Mouse (Mus musculus): ENCODE data around the gene Smad5. TPM values are rescaled to one million over a fixed set of nuclear protein-coding genes. Genes with fewer than 3 reads are reported as not detected.

Gene Smad5
- polyA plus RNA-seq (2015; fragmentation: Nextera tagmentation; extraction: Ambion mirVana), result 16.3 and 19.0 TPM in 2 replicates

DNA sequence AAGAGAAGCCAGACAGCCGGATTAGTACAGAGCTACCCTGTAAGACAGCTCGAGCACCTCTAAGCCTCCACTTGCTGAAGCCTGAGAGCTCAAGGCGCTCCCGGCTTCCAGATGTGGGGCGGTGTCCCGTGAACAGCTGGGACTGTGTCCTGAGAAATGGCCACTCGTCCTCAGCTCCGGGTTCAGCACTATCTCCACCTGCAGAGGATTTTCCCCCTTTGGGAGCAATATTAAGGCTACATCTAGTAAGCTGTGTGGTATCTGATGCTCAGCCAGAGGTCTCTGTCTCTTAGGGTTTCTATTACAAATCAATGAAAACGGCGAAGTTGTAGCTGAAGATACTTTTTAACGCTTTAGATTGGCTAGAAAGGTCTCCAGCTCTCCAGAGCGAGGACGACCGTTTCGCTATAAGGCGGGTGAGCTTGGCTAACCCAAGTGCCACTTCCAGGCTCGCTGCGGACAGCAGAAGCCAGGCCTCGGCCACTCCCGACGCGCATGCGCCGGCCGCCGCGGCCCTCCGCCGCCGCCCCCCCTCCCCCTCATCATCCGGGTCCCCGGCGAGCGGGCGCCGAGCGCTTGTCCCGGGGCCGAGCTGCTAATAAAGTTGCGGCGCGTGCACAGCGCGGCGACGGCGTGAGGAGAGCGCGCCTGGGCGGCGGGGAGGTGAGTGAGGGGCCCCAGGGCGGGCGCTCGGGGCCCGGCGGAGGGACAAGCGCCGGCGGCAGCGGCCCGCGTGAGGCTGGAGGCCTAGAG is at the start of gene Smad5:
Gene Smad5, plus strand, starts transcription at position 542 of the 753 bp plus-strand sequence.
- ATAC-seq (ENCODE audit: low FRiP score), result peak; percentile 87
- 4% methylated on average over 58 of the region's 62 CpGs for WGBS
- H3K36me3 ChIP-seq, result no peaks in the 10 kb centered on the region
- no peaks in the 10 kb centered on the region for H3K9me3 ChIP-seq (replicated peaks)
- H3K4me1 ChIP-seq, result peaks cover 60% of the 10 kb centered on the region
- H3K4me2 ChIP-seq, result peak within 1 kb of the TSS; percentile 77
- no peaks in the 10 kb centered on the region for H3K27me3 ChIP-seq (replicated peaks)
- H3K9ac ChIP-seq (replicated peaks), result peak within 1 kb of the TSS; percentile 93
- H3K4me3 ChIP-seq (replicated peaks), result peak within 1 kb of the TSS; percentile 73
- peak within 1 kb of the TSS; percentile 99 for H3K27ac ChIP-seq (replicated peaks)

DNA sequence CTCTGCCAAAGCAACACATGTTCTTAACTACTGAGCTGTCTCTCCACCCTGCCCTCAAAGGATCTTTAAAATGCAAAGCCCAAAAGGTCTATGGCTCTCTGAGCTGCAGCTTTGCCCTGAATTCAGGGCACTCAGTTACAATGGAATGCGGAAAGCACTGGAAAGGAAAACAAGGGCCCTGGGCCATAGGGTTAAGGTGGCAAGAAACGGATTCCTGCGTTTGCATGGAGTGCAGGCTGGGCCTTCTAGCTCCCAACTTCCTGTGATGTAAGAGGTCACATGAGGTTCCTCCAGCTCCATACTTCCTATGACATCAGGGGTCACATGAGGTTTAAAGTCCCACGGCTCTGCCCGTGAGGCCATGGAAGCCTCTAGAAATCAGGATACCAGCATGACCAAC is 48.6 kb upstream of the Smad5 start:
- no peak for ATAC-seq (ENCODE audit: low FRiP score)
- Histone ChIP-seq H3K36me3 (no peaks in the 10 kb centered on the region), H3K4me2 (no peak overlapping the region), H3K9ac (replicated peaks) (no peak overlapping the region), H3K9me3 (replicated peaks) (no peaks in the 10 kb centered on the region), H3K27me3 (replicated peaks) (no peaks in the 10 kb centered on the region), H3K4me1 (no peaks in the 10 kb centered on the region), H3K4me3 (replicated peaks) (no peak overlapping the region), H3K27ac (replicated peaks) (no peak overlapping the region)
- WGBS, result 90% methylated on average over 5 of the region's 5 CpGs

DNA sequence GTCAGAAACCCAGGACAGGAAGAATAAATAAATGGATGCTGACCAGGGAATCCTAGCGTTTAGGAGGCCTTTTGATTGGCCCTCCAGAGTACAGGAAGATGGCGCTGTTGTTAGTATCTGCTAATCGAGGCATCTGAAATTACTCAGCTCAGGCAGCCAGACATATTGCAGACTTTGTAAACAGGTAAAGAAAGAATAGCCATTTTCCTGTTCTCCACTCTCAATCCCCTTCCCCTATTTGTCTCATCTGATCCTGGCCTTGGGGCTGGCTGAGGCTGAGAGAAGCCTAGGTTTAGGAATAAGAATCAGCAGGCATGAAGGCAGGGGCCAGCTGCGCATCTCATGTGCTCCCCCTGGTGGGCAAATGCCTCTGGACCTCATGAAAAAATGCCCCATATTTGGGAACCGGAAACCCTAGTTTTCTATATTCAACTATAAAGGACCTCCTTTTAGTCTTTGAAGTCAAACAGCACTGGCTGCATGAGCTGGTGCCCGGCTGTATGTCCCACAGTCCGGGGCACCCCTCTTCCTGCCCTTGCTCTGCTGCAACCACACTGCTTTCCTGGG is 44.8 kb upstream of the Smad5 start:
- 44% methylated on average over 7 of the region's 7 CpGs for WGBS
- Histone ChIP-seq H3K4me1 (no peaks in the 10 kb centered on the region), H3K9ac (replicated peaks) (no peak overlapping the region), H3K27me3 (replicated peaks) (no peaks in the 10 kb centered on the region), H3K27ac (replicated peaks) (no peak overlapping the region), H3K36me3 (no peaks in the 10 kb centered on the region), H3K4me2 (no peak overlapping the region), H3K4me3 (replicated peaks) (no peak overlapping the region), H3K9me3 (replicated peaks) (no peaks in the 10 kb centered on the region)
- no peak for ATAC-seq (ENCODE audit: low FRiP score)

DNA sequence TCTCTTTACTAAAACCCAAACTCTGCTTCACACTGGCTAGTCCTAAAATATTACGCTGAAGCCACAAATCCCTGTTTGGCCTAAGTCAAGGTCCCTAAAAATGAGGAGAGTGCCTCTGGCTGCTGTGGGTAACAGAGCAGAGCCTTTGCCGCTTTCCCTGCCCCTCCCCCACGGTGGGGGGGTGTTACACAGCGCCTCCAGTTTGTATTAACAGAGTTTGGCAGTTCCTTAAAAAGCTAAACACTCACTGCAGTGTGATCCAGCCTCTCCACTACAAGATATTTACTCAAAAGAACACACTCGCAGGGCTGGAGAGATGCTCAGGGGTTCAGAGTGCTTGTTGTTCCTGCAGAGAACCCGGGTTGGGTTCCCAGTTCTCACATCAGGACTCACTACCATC is 43.9 kb upstream of the Smad5 start:
- no peaks in the 10 kb centered on the region for H3K27me3 ChIP-seq (replicated peaks)
- H3K4me3 ChIP-seq (replicated peaks), result no peak overlapping the region
- ATAC-seq (ENCODE audit: low FRiP score), result no peak
- H3K27ac ChIP-seq (replicated peaks), result no peak overlapping the region
- no peaks in the 10 kb centered on the region for H3K4me1 ChIP-seq
- no peaks in the 10 kb centered on the region for H3K9me3 ChIP-seq (replicated peaks)
- H3K36me3 ChIP-seq, result no peaks in the 10 kb centered on the region
- no peak overlapping the region for H3K9ac ChIP-seq (replicated peaks)
- no peak overlapping the region for H3K4me2 ChIP-seq
- 83% methylated on average over 6 of the region's 6 CpGs for WGBS

DNA sequence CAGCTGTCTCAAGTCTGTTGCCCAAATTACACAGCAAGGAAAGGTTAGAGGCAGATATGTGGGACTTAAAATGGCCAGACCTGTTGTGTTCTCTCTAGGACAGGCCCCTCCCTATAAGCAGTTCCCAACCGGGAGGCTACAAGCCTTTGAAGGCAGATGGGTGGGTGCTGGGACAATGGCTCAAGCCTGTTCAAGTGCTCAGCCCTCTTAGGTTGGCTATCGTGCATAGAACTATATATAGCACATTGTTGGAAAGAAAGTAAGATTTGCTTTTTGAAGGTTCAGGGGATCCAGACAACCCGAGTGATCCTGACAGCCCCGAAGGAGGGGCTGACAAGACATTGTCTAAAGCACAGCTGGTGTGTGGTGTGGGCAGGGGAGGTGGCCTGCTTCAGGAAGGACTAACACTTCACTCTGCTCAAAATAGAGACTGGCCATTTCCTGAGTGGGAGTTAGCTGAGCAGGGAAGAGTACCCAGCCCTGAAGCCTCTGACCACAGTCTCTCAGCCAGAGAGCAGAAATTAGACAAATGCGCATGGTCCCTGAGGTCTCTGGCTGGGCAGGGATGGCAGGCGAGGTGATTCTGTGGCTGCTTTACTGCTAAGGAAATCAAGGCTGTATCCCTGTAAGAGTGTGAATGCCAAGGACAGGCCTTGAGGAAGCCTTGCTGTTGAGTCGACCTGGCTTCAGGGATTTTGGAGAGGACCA is 40.7 kb upstream of the Smad5 start:
- Histone ChIP-seq H3K27ac (replicated peaks) (0 out of 2 replicates have a peak overlapping the region, but pooled peaks have one; percentile 4), H3K36me3 (no peaks in the 10 kb centered on the region), H3K27me3 (replicated peaks) (no peaks in the 10 kb centered on the region), H3K4me2 (no peak overlapping the region), H3K4me3 (replicated peaks) (no peak overlapping the region), H3K9ac (replicated peaks) (no peak overlapping the region), H3K4me1 (no peaks in the 10 kb centered on the region), H3K9me3 (replicated peaks) (no peaks in the 10 kb centered on the region)
- ATAC-seq (ENCODE audit: low FRiP score), result no peak
- 62% methylated on average over 7 of the region's 7 CpGs for WGBS

DNA sequence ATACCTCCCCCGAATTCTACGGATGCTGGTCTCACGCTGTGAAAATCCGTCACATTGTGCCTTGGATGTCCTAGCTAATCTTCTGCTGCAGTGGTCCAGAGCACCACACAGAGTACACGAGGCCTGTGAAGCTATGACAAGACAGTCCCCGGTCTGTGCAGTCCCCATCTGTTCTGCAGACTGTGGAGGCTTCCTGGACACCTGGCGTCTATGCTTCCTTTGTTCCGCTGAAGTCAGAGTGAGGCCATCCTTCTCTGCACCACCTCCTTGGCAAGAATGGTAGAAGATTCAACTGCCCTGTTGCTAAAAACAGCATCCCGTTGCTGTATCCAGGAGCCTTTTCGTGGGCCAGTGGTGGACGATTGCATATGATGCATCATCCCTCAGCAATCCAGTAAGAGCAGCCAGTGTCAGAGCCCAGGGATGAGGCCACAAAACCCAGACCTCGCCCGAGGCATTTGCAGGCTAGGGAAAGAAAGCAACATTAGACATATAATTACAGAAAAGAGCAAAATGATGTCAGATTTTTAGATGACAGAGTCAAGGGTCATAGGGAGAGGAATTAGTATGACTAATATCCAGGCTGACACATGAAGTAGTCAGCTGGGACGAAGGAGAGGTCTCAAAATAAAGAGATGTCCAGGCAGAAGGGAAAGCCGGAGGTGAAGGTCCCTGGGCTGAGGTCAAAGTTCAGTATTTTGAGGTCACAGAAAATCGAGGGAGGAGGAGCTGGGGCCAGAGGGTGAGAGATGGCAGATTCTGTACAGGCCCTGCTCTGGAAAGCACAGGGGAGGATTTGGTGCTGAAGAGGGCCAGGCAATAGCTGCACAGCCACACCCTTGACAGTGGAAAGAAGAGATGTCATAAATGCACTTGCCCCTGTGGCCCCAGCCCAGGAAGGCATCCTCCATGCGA is 38.3 kb upstream of the Smad5 start:
- no peaks in the 10 kb centered on the region for H3K36me3 ChIP-seq
- 77% methylated on average over 17 of the region's 17 CpGs for WGBS
- no peak for ATAC-seq (ENCODE audit: low FRiP score)

DNA sequence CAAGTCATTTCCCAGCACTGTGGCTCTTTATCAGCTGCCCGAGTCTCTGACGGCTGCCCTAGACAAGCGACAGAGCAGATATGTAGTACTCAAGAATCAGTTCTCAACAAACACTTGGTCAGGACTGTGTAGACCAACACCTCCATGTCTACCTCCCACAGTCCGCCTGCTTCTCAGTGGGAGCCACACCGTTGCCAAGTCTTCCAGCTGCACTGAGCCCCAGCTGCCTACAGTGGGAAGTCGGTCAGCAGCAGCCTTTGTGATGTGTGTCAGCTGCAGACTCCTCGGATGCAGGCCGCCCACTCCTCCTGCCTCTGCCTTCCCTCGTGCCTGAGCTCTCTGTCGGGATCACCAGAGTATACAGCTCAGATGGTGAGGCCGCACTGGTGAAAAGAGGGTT is 31.6 kb upstream of the Smad5 start:
- Histone ChIP-seq H3K27me3 (replicated peaks) (no peaks in the 10 kb centered on the region), H3K4me1 (no peaks in the 10 kb centered on the region), H3K27ac (replicated peaks) (no peak overlapping the region), H3K4me3 (replicated peaks) (no peak overlapping the region), H3K9me3 (replicated peaks) (no peaks in the 10 kb centered on the region), H3K4me2 (no peak overlapping the region), H3K36me3 (no peaks in the 10 kb centered on the region), H3K9ac (replicated peaks) (no peak overlapping the region)
- ATAC-seq (ENCODE audit: low FRiP score), result no peak
- 61% methylated on average over 11 of the region's 11 CpGs for WGBS

More for the DNA sequence above, 38.3 kb upstream of the Smad5 start:
- H3K9me3 ChIP-seq (replicated peaks), result no peaks in the 10 kb centered on the region
- H3K4me1 ChIP-seq, result no peaks in the 10 kb centered on the region
- no peak overlapping the region for H3K27ac ChIP-seq (replicated peaks)
- H3K9ac ChIP-seq (replicated peaks), result no peak overlapping the region
- no peak overlapping the region for H3K4me2 ChIP-seq
- no peak overlapping the region for H3K4me3 ChIP-seq (replicated peaks)
- H3K27me3 ChIP-seq (replicated peaks), result no peaks in the 10 kb centered on the region

DNA sequence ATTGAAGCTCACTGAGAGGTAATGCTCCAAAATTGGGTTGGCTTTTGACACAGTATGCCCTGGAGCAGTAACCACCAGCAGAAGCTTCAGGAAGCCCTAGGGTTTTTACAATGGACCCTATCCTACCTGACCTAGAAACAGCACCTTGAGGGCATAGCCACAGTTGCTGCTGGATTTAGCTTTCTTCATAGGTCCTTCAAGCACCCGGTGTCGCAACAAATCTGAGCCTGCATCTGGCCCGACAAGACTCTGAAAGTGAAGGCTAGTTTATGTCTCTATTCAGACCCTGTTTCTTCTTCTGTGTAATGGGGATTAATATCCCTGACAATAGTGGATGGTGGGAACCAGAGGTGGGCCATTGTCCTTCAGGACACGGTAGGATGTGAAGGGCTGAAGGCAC is 25.1 kb upstream of the Smad5 start:
- Histone ChIP-seq H3K4me3 (replicated peaks) (no peak overlapping the region), H3K9ac (replicated peaks) (no peak overlapping the region), H3K27ac (replicated peaks) (peak overlapping the region; percentile 7; the same call in 1 of the 2 replicates), H3K36me3 (no peaks in the 10 kb centered on the region), H3K4me2 (no peak overlapping the region), H3K4me1 (peaks cover 7% of the 10 kb centered on the region; the same call in 1 of the 2 replicates), H3K27me3 (replicated peaks) (no peaks in the 10 kb centered on the region), H3K9me3 (replicated peaks) (no peaks in the 10 kb centered on the region)
- 71% methylated on average over 4 of the region's 4 CpGs for WGBS
- no peak for ATAC-seq (ENCODE audit: low FRiP score)

DNA sequence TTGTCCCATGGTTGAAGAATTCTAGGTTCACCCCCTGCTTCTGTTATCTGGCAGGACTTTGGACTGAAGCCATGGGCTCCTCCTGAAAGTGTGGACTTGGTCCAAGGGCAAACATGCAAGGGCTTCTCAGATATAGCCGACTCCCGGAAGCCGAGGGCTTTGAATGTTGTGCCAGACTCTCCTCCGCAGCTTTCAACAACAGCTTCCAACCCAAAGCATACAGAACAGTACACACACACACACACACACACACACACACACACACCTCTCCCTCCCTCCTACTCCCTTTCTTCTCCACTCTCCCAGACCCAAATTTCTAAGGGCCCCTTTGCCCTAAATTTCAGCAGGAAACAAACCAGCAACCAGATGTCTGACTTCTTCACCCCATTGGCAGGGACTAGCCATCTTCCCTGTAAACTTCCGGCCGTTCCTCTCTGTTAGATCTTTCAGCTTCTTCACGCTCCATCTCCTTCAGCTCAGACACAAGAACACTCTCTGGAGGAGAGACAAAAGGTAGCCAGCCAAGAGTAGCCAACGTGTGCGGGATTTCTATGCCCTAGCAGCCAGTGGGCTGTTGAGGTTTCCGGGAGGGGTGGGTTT is 24.5 kb upstream of the Smad5 start:
- ATAC-seq (ENCODE audit: low FRiP score), result peak; percentile 63; the same call in 1 of the 2 replicates
- no peak overlapping the region for H3K4me3 ChIP-seq (replicated peaks)
- H3K4me2 ChIP-seq, result no peak overlapping the region
- no peaks in the 10 kb centered on the region for H3K36me3 ChIP-seq
- no peaks in the 10 kb centered on the region for H3K27me3 ChIP-seq (replicated peaks)
- WGBS, result 37% methylated on average over 10 of the region's 10 CpGs
- H3K4me1 ChIP-seq, result peaks cover 9% of the 10 kb centered on the region
- H3K27ac ChIP-seq (replicated peaks), result peak overlapping the region; percentile 7; the same call in 1 of the 2 replicates
- no peaks in the 10 kb centered on the region for H3K9me3 ChIP-seq (replicated peaks)
- no peak overlapping the region for H3K9ac ChIP-seq (replicated peaks)

DNA sequence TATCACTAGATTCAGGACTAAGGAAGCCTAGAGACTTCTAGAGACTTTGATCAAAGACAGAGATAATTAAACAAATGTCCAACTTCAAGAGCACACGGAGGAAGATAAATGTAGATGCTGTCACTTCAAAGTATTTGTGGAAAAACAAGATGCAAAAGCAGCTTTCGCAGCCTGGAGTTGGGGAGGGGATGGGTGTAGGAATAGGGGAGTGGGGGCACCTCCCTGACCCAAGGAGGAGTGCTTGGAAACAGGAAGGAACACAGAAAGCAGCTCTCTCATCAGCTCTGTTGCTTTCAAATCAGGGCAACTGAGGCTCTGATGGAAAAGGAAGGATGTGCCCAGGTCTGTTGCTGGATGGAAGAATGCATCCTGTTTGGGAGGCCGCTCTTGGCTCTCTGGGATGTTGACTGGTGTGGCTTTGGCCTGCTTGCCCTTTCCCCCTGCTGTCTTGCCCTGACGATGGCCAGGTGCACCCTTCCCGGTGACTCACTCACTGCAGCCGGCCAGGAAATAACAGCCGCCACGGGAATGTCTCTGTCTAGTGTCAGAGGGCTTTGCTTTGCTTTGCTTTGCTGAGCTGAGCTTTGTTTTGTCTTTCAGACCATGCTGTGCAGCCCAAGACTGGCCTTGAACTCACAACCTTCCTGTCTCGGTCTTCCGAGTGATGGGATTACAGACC is 23.8 kb upstream of the Smad5 start:
- Histone ChIP-seq H3K9me3 (replicated peaks) (no peaks in the 10 kb centered on the region), H3K4me3 (replicated peaks) (no peak overlapping the region), H3K4me2 (no peak overlapping the region), H3K4me1 (peaks cover 14% of the 10 kb centered on the region), H3K9ac (replicated peaks) (no peak overlapping the region), H3K27ac (replicated peaks) (peak overlapping the region; percentile 7; the same call in 1 of the 2 replicates), H3K36me3 (no peaks in the 10 kb centered on the region), H3K27me3 (replicated peaks) (no peaks in the 10 kb centered on the region)
- WGBS, result 74% methylated on average over 10 of the region's 10 CpGs
- no peak for ATAC-seq (ENCODE audit: low FRiP score)

All from neural tube, embryonic 15.5 days (tissue).